Mouse (Mus musculus) adrenal gland, postnatal 36 days (tissue): ENCODE measurements at regions not wholly inside any gene's neighbourhood (a gene's known extent, or its start where the extent isn't known, plus 50 kb on each side); places are given as distances from the start of the nearest gene placed in this dataset. TPM values are rescaled to one million over a fixed set of nuclear protein-coding genes. Genes with fewer than 3 reads are reported as not detected.
A peak's percentile ranks its signal among the peaks of the same experiment; 100 is the strongest.

ENCODE experiments used
- DNase-seq, 2 experiments: peaks; one replicate each; pipeline ENCODE4 v3.0.0; 2021; ENCODE audit warnings: mixed read lengths in 1 of 2
- microRNA-seq: library from miRNA; unstranded; fragments of <30 nt; microRNA quantifications from one replicate; pipeline ENCODE4 v1.2.0, GENCODE M21; 2021

DNA sequence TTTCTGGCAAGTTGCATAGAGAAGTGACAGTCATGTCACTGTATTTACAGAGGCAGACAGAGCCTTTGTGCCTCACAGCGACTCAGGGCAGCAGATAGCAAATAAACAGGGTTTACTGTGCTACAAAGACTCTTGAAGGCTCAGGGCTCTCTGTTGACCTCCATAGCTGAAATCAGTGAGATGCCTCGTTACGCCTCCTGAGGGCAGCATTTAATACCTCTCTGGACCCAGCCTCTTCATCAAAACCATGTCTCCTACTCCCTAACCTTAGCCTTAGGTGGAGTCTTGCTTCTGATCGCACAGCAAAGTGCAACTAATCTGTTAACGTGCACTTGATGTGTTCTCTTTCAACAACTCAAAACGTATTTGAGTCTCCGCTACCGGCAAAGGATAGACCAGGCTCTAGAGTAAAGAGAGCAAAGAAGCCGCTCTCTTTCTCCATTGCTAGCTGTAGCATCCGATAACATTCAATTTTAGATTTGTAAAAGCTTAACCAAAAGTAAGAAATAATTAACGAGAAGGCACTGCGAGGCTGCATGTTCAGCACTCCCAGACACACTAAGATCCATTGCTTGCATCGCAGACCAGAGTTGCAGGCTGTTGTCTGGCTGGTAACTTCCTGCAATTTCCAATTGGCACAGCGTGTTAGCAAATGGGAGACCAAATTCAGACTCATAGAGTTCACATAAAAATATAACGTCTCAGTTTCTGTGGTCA lies 101.1 kb upstream of the Man2a1 start:
- peak; percentile 43 to 54 for DNase-seq

DNA sequence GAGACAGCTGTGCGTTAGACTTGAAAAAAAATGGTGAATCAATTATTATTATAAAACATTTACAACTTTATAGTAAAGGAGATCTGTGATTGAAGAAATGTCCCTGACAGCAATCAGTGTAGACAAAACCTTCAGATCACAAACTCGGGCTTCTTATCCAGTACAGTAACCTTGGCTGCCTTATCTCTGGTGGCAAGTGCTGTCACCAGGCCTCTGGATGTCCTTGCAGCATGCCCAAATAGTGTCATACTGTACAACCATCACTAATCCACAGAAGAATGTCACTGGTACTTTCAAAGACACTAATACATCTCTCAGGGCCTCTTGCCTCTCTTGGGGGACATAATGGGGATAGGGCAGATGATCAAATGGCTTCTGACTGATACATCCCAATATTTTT lies 98.2 kb upstream of the Man2a1 start:
- DNase-seq, result peak; percentile 29 to 53

DNA sequence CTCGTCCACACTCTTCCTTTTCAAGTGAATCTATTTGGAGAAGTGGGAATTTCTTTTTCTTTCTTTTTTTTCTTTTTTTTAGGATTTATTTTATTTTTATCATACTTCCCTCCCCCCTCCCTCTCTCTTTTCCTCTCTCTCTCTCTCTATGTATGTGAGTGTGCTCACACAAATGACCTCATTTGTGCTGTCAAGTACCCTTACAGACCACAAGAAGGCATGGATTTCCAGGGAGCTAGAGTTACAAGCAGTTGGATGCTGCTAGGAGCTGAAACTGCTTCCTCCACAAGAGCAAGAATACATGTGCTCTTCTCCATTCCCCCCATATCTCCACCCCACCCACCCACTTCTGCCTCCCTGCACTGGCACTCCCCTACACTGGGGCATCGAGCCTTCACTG lies 94.6 kb upstream of the Man2a1 start:
- DNase-seq, result no peak

DNA sequence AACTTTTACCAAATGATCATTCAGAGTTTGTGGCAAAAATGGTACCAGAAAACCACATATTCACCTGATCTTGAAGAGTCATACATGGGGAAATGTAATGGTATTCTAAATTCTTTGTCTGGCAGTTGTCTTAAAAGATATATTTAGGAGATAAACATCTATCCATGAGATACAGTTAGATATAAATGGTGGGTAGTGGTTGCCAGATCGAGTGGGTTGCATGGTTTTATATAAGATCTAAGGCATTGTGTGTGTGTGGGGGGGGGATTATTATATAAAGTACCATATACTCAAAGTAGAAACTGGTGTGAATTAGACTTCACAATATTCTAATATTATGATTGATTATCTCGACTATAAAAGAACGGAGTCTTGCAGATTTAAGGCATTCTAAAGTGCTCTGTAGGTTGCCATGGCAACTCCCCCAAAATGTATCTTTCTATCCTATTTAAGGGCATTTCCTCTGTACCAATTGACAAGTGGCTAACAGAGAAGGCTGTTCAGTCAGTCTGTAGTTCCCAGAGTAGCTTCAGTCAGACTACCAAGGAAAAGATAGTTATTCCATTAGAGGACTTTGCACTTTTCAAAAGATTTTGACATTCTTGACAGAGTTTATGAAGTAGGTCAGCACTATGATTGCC lies 89.3 kb upstream of the Man2a1 start:
- DNase-seq, result no peak

DNA sequence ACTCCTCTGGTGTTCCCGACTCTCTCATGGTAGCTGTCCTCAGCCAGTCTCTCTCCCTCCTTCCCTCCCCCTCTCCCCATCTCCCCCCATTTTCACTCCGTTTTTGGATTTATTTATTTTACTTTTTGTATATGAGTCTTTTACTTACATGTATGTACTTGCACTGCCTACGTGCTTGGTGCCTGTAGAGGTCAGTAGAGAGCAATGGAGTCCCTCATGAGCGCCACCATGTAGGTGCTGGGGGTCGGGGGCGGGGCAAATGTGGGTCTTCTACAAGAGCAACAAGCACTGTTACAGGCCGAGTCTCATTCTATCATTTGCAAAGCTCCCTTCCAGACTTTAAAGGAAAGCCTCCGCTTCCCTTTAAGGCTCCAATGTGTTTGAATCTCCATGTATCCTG lies 78.3 kb upstream of the Man2a1 start:
- no peak for DNase-seq

DNA sequence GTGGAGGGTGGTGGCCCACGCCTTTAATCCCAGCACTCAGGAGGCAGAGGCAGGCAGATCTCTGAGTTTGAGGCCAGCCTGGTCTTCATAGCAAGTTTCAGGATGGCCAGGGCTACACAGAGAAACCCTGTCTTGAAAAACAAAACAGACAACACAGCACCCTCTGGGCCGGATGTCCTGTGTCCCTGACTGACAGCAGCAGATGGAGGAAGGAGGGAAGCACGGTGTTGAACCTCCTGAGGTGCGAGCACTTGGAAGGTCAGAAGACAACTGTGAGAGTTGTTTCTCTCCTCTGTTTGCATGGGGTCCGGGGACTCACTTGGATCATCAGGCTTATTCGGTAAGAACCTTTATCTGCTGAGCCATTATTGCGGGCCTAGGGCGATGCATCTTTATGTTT lies 76.6 kb upstream of the Man2a1 start:
- DNase-seq, result no peak

DNA sequence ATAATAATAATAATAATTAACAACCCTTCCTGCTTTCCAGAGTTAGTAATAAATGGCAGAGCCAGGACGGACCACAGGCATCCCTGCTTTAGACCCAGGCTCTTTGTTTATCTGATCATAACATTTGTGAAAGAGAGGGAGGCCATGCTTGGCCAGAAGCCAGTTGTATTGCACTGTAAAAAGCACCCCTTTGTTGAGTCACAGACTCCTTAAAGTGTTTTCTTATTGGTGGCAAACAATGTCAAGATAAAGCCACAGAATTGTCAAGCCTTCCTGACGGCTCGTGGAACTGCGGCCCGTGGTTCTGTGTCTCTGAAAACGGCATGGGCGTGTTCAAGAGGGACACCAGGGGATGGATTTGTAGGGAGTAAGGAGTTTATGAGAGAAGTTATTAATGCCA lies 72.7 kb upstream of the Man2a1 start:
- no peak for DNase-seq

DNA sequence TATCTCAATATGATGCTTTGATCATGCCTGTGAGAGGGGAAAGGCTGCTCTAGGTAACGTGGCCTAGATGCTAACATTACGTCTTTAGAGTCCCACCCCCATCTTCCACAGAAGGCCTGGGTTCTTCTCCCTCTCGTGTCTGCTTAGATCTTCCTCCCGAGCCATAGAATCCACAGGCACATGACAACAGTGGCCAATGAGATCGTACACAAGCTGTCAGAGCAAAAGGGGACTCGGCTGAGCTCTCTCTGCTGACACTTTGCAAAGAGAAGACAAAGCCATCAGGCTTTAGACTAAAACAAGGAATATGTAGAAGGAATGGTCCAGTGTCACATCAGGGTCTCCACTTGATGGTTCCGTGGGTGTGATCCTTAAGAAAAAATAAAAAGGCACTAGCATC lies 72.1 kb upstream of the Man2a1 start:
- DNase-seq, result no peak

DNA sequence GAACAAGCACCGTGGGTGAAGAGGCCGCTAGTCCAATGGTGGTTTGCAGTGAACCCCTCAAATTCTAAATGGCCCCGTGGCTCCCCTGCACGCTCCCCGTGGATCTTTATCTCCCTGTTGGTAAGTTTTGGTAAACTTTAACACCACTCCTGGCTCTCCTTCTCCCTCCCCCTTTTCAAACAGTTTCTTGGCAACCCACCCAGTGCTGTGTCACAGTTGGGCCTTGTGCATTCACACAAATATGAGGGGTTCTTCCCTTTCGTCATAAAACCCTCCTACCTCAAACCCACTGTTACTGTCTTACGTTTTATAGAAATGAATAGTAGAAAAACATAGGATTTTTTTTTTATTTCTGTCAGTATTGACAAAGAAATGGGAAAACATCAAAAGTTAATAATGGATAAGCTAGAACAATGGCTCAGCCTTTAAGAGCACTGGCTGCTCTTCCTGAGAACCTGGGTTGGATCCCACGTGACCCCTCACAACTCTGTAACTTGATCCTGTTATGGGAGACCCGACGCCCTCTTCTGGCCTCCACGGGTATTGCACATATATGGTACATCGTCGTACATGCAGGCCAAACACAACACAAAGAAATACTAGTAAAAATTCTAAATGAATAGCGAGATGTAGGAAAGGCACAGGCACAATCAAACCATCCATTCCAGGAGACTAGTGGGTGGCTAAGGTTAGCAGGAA lies 71.1 kb upstream of the Man2a1 start:
- peak in 1 of 2 experiments; percentile 4 for DNase-seq

DNA sequence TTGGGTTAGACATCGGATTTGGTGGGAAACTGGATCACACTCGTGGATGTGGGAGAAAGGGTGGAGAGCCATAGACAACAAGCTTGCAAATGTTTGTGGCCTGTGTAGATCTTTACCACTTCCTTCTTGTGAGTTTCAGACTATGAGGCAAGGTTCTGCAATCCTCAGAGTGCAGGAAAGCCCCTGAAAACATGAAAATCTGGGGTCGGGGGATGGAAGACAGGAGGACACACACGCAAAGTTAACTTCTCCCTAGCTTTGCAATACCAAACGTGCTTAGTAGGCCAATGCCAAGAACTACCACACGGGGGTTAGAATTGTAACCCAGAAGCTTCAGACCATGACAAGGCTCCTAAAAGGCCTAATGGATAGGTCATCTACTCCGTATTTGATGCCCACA lies 69.4 kb upstream of the Man2a1 start:
- DNase-seq, result no peak

DNA sequence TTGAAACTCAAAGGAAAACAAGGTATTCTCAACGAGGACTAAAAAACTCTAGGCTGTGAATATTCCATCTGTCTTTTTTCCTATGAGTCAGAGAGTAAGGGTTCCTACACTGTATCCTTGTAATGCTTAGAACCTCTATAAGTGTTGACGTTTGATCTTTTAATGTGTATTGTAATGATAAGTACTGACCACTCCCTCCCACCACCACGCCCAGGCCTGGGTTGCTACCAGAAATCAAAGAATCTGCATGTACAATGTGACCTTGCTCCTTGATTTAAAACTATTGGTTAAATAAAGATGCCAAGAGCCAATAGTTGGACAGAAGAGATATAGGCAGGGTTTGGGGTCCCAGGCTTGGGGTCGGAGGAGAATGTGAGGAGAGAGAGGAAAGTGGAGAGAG lies 66.2 kb upstream of the Man2a1 start:
- DNase-seq, result no peak

DNA sequence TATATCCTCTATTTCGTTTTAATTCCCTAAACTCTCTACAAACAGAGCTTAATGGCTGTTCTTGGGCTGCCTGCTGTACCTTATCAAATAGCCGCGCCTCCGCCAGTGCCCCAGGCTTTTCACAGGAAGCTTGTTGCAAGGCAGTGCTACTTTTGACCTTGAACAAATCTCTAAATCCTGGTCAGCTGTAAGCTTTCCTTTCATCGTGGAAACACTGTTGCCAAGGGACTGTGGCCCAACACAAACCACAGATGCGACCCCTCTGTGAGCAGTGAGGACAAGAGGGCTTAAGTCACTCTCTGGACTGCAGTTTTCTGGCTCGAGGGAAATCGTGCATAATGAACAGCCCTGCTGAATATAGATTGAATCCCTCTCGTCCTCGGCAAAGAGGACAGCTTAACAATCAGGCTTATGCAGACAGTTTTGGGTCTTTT lies 62.0 kb upstream of the Man2a1 start:
- peak; percentile 50 to 56 for DNase-seq

DNA sequence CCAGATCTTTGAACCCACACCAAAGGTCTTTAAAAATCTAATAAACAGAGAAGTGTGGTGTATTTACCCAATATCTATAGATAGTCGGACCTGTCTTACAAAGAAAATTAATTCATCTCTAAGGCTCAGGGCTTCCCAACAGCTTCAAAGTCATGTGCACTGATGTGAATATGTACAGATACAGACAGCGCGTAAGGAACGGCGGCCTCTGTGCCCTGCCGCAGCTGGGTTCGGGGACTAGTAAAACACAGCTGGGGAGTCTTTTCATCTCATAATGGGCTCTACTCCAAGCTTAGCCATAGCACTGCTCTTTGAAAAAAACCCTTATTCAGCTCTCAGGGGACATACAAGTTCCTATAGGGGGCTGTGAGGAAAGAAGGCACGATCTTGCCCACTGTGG lies 60.1 kb upstream of the Man2a1 start:
- DNase-seq, result no peak

DNA sequence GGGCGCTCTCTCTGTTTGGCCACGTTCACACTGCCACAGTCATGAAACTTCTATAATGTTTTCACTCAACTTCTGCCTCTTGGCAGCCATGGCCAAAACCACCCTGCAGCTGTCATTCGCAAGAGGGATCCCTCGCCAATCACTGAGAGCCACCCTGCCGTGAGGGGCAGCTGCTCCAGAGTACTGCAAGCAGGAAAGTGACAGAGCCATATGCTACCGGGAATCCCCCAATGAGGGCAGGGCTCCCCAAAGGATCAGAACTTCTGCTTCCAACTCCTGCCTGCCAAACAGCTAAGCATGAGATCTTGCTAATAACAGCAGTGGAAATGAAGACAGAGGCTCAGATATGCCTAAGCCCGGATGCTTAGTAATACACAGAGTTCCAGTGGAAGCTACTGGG lies 52.0 kb upstream of the Man2a1 start:
- DNase-seq, result no peak

DNA sequence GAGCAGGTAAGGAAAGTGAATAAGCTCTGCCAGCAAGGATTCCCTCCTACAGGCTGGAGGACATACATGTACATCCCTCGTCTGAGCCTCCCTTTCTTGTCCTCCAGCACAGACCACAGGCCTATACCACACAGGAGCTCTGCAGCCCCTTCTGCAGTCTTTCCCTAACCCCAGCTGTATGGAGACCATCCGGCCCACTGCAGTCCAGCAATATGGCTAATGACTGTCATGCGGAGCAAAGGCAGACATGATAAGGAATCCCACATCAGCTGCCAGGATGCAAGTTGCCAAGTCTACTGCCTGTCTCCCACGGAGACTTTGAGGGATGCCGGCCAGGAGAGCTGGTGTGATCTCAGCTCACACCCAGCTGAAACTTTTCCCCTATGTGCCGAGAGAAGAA lies 50.5 kb upstream of the Man2a1 start:
- no peak for DNase-seq

Small RNAs in the stretch of these regions (microRNA-seq; reads per million reads assigned to microRNA genes)
- gene Mir6420, result not detected
